Mouse (Mus musculus) stomach, postnatal 0 days (tissue): ENCODE results near the gene Creb1. TPM values are rescaled to one million over a fixed set of nuclear protein-coding genes. Genes with fewer than 3 reads are reported as not detected.

Experiments
- ATAC-seq: fragments of 200-750 bp; cut with Nextera tagmentation; 2 replicates; pipeline ENCODE4 v1.8.0; 2017; ENCODE audit not compliant: low FRiP score, low TSS enrichment
- DNase-seq: peaks from one replicate; pipeline ENCODE4 v3.0.0-alpha.2; 2016; ENCODE audit warnings: low spot score
- H3K27ac ChIP-seq: fragments of 300-500 bp; sonication (generic); replicated peaks from 2 replicates; pipeline ENCODE4 v1.5.1; 2014; ENCODE audit warnings: mild to moderate bottlenecking, control low read depth
- H3K27me3 ChIP-seq: fragments of 300-500 bp; sonication (generic); 2 replicates; pipeline ENCODE4 v1.6.1; 2014; ENCODE audit warnings: low read length; ENCODE audit not compliant: control insufficient read depth, insufficient read depth
- H3K36me3 ChIP-seq: fragments of 300-500 bp; sonication (generic); 2 replicates; pipeline ENCODE4 v1.6.1; 2014; ENCODE audit warnings: low read length, mixed read lengths; ENCODE audit not compliant: control insufficient read depth, insufficient read depth
- H3K4me1 ChIP-seq: fragments of 300-500 bp; sonication (generic); replicated peaks from 2 replicates; pipeline ENCODE4 v1.6.1; 2014; ENCODE audit warnings: antibody characterized with exemption; ENCODE audit not compliant: control insufficient read depth, insufficient read depth
- H3K4me2 ChIP-seq: fragments of 300-500 bp; sonication (generic); replicated peaks from 2 replicates; pipeline ENCODE4 v1.6.1; 2014; ENCODE audit warnings: low read depth, mild to moderate bottlenecking, control low read depth, moderate library complexity
- H3K4me3 ChIP-seq: fragments of 300-500 bp; sonication (generic); 2 replicates; pipeline ENCODE4 v1.5.1; 2014; ENCODE audit warnings: low read depth, low read length, control low read depth
- H3K9ac ChIP-seq: fragments of 300-500 bp; sonication (generic); 2 replicates; pipeline ENCODE4 v1.6.1; 2014; ENCODE audit warnings: mild to moderate bottlenecking, low read length, control low read depth, mixed read lengths
- H3K9me3 ChIP-seq: fragments of 300-500 bp; sonication (generic); 2 replicates; pipeline ENCODE4 v1.6.1; 2016; ENCODE audit warnings: low read length; ENCODE audit not compliant: control insufficient read depth
- CTCF ChIP-seq: IDR thresholded peaks from 2 replicates; pipeline ENCODE4 v1.5.1; 2016; ENCODE audit warnings: antibody characterized with exemption, low read depth, mild to moderate bottlenecking, moderate library complexity
- EP300 ChIP-seq: optimal IDR thresholded peaks from 2 replicates; pipeline ENCODE3; 2016; ENCODE audit warnings: antibody characterized with exemption
- WGBS: fragments of 180-500 bp; shearing (Covaris S2); extraction: QIAGEN DNeasy Blood & Tissue Kit; methylation state at CpG from one replicate; pipeline ENCODE4 v1.1.7; 2014; 5-methylcytosine and 5-hydroxymethylcytosine counted together
- polyA plus RNA-seq: library from polyadenylated mRNA; unstranded; fragments of >200 nt; fragmentation: Nextera tagmentation; extraction: Ambion mirVana; gene quantifications from 2 replicates; pipeline ENCODE4 v1.2.1, GENCODE M21; 2015

Gene Creb1
- polyA plus RNA-seq, 1 experiment from 2014 or later = 9.2 TPM

DNA sequence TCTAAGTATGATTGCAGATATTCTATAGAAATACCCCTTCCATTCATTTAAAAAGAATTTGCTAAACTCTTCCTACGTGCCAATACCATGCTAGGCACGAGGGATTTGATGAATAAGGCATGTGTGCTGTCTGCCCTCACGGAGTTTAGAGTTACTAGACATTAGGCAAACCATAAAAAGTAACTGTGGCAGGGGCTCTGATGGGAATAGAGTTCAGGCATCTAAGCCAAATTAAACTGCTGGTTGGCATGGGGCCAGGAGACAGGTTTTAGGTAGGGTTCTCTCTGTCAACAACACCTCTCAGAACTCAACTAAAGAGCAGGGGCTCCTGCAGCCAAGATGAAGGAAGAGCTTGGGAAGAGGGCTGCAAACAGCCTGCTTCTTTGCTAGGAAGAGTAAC is 10.7 kb upstream of the Creb1 start:
- Histone ChIP-seq H3K36me3 (no peaks in the 10 kb centered on the region), H3K4me3 (no peak overlapping the region), H3K4me2 (no peak overlapping the region), H3K27ac (no peak overlapping the region), H3K9ac (no peak overlapping the region), H3K9me3 (no peaks in the 10 kb centered on the region), H3K4me1 (no peaks in the 10 kb centered on the region), H3K27me3 (no peaks in the 10 kb centered on the region)
- WGBS = 57% methylated on average over 3 of the region's 3 CpGs
- no peak for TF ChIP-seq EP300
- TF ChIP-seq CTCF = no peak
- ATAC-seq (no peak), DNase-seq (no peak)

DNA sequence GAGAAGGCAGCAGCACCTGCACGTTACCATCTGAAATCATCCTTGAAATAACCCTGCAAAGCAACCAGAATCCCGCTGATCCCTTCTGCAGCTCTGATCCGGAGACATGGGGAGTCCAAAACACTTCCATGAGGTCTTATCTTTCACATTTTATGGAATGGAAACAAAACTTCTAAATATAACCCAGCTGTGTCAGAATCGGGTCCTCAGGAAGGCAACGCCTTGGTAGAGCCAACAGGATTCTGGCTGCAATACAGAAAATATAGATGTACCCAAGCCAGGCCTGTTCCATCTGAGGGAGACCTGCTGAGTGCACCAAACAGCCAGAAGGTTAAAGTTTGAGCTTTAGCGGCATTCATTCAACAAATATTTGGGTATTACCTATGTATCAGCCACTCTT is 9.8 kb upstream of the Creb1 start:
- no peak overlapping the region for H3K4me2 ChIP-seq
- no peaks in the 10 kb centered on the region for H3K4me1 ChIP-seq
- H3K27ac ChIP-seq = no peak overlapping the region
- no peak overlapping the region for H3K4me3 ChIP-seq
- H3K36me3 ChIP-seq = no peaks in the 10 kb centered on the region
- WGBS = 75% methylated on average over 6 of the region's 6 CpGs
- no peaks in the 10 kb centered on the region for H3K9me3 ChIP-seq
- DNase-seq = no peak
- TF ChIP-seq CTCF = no peak
- no peak for TF ChIP-seq EP300
- no peak for ATAC-seq
- no peaks in the 10 kb centered on the region for H3K27me3 ChIP-seq
- H3K9ac ChIP-seq = no peak overlapping the region

DNA sequence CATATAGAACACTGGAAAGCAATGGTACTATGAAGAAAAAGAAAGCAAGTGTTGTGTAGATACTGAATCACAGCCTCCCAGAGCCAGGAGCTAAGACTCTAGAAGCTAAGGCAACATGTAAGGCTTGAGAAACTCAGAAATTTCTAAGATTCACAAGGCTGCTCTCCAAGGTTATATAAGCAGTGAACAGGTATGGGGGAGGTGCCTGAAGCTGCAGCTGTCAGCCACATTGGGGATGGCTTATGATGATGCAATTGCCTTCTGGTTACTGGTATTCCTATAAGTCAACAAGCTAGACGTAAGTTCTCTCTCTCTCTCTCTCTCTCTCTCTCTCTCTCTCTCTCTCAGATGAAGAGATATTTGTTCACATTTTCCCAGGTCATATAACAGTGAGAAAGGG is 9.3 kb upstream of the Creb1 start:
- TF ChIP-seq EP300 (no peak), CTCF (no peak)
- Histone ChIP-seq H3K27ac (no peak overlapping the region), H3K27me3 (no peaks in the 10 kb centered on the region), H3K4me1 (no peaks in the 10 kb centered on the region), H3K9me3 (no peaks in the 10 kb centered on the region), H3K4me2 (no peak overlapping the region), H3K9ac (no peak overlapping the region), H3K4me3 (no peak overlapping the region), H3K36me3 (no peaks in the 10 kb centered on the region)
- WGBS = 71% methylated on average over 1 of the region's 1 CpGs
- no peak for ATAC-seq
- DNase-seq = no peak

DNA sequence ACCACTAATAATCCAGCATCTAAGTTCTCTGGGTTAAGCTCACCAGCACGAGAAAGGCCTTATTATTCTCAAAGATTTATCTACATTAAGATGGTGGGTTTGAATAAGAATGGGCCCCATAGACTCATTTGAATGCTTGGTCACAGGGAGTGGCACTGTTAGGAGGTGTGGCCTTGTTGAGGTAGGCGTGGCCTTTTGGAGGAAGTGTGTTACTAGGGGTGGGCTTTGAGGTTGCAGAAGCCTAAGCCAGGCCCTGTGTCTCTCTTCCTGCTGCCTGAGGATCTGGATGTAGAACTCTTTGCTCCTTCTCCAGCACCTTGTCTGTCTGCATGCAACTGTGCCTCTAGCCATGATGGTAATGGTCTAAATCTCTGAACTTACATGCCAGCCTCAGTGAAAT is 7.8 kb upstream of the Creb1 start:
- 78% methylated on average over 2 of the region's 2 CpGs for WGBS
- TF ChIP-seq CTCF (no peak), EP300 (no peak)
- no peaks in the 10 kb centered on the region for H3K27me3 ChIP-seq
- H3K4me1 ChIP-seq = no peaks in the 10 kb centered on the region
- no peak overlapping the region for H3K4me3 ChIP-seq
- H3K9me3 ChIP-seq = no peaks in the 10 kb centered on the region
- no peak overlapping the region for H3K4me2 ChIP-seq
- H3K9ac ChIP-seq = no peak overlapping the region
- H3K36me3 ChIP-seq = no peaks in the 10 kb centered on the region
- ATAC-seq (no peak; the same call in 1 of the 2 replicates), DNase-seq (no peak)
- no peak overlapping the region for H3K27ac ChIP-seq

DNA sequence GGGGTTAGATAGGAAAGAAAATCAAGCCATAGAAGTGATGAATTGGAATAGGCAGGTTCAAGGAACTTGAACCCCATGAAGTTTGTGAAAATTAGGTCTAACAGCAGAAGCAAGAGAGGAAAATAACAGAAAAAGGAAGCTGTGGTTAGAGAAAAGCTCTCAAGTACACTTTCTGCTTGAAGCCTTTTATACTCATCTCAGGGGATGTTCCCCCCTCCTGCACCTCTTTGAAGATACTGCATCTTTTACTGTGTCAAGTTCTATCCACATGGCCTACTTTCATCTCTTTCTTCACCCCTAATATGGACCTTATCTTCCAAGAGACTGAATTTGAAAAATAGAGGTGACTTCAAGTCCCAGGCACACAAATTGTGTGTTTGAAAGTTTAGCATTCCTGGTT is 4.8 kb upstream of the Creb1 start:
- TF ChIP-seq EP300 (no peak), CTCF (no peak)
- no peaks in the 10 kb centered on the region for H3K36me3 ChIP-seq
- ATAC-seq = no peak
- H3K9me3 ChIP-seq = no peaks in the 10 kb centered on the region
- peaks cover 3% of the 10 kb centered on the region; the same call in 1 of the 2 replicates for H3K4me1 ChIP-seq
- no peak for DNase-seq
- no peak overlapping the region for H3K9ac ChIP-seq
- H3K4me3 ChIP-seq = no peak overlapping the region
- no peak overlapping the region for H3K27ac ChIP-seq
- H3K4me2 ChIP-seq = no peak overlapping the region
- no peaks in the 10 kb centered on the region for H3K27me3 ChIP-seq

DNA sequence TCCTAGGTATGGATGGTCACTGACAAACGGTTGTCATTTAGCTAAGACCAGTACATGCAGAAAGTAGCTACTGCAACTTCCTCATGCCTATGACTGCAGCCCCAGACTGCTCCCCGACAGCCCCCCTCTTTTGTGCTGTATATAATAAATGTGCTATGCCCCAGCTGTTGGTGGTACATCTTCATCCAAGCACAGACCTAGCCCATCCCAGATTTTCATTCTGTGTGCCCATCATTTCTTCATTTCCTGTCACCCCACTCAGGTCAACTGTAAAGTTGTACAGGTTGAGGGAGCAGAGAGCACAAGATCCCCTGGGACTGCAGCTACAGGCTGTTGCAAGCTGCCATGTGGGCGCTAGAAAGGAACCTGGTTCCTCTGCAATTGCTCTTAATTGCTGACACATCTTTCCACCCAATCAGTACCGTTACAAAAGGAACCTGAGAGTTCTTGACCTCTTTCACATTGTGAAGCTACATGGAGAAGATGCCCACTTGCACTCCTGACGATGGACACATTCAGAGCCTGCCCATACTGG is 2.6 kb upstream of the Creb1 start:
- DNase-seq = no peak
- ATAC-seq = no peak
- 75% methylated on average over 5 of the region's 5 CpGs for WGBS

More for the DNA sequence above, 2.6 kb upstream of the Creb1 start:
- no peaks in the 10 kb centered on the region for H3K9me3 ChIP-seq
- H3K36me3 ChIP-seq = no peaks in the 10 kb centered on the region
- no peaks in the 10 kb centered on the region for H3K27me3 ChIP-seq
- no peak for TF ChIP-seq CTCF
- TF ChIP-seq EP300 = no peak
- H3K4me2 ChIP-seq = no peak overlapping the region
- H3K4me1 ChIP-seq = peaks cover 3% of the 10 kb centered on the region; the same call in 1 of the 2 replicates
- H3K4me3 ChIP-seq = no peak overlapping the region
- no peak overlapping the region for H3K9ac ChIP-seq
- H3K27ac ChIP-seq = no peak overlapping the region
